Mouse (Mus musculus) midbrain, embryonic 11.5 days (tissue): Measurements from ENCODE around the gene B230104I21Rik. TPM values are rescaled to one million over a fixed set of nuclear protein-coding genes. Genes with fewer than 3 reads are reported as not detected.

Source experiments
- ATAC-seq: fragments of 200-750 bp; cut with Nextera tagmentation; 2 replicates; pipeline ENCODE4 v1.8.0; 2017; ENCODE audit warnings: moderate TSS enrichment, moderate library complexity; ENCODE audit not compliant: low FRiP score
- DNase-seq: peaks from one replicate; pipeline ENCODE4 v3.0.0; 2015; ENCODE audit warnings: low spot score; ENCODE audit errors: missing footprints
- H3K27ac ChIP-seq: fragments of 300-500 bp; sonication (generic); 2 replicates; pipeline ENCODE4 v1.5.1; 2014; ENCODE audit warnings: low read depth, low read length
- H3K27me3 ChIP-seq: fragments of 300-500 bp; sonication (generic); 2 replicates; pipeline ENCODE4 v1.6.1; 2014; ENCODE audit warnings: mild to moderate bottlenecking, low read length, moderate library complexity, mixed read lengths; ENCODE audit not compliant: control insufficient read depth, insufficient read depth
- H3K36me3 ChIP-seq: fragments of 300-500 bp; sonication (generic); 2 replicates; pipeline ENCODE4 v1.6.1; 2014; ENCODE audit warnings: mild to moderate bottlenecking, low read length, moderate library complexity, mixed read lengths; ENCODE audit not compliant: control insufficient read depth, insufficient read depth
- H3K4me1 ChIP-seq: fragments of 300-500 bp; sonication (generic); 2 replicates; pipeline ENCODE4 v1.6.1; 2014; ENCODE audit warnings: low read length; ENCODE audit not compliant: control insufficient read depth, insufficient read depth
- H3K4me2 ChIP-seq: fragments of 300-500 bp; sonication (generic); 2 replicates; pipeline ENCODE4 v1.6.1; 2014; ENCODE audit warnings: mild to moderate bottlenecking, moderate library complexity
- H3K4me3 ChIP-seq: fragments of 300-500 bp; sonication (generic); 2 replicates; pipeline ENCODE4 v1.5.1; 2014; ENCODE audit warnings: low read depth, low read length
- H3K9ac ChIP-seq: fragments of 300-500 bp; sonication (generic); 2 replicates; pipeline ENCODE4 v1.6.1; 2014; ENCODE audit warnings: low read length
- H3K9me3 ChIP-seq: fragments of 300-500 bp; sonication (generic); 2 replicates; pipeline ENCODE4 v1.6.1; 2016; ENCODE audit warnings: low read length; ENCODE audit not compliant: control insufficient read depth
- WGBS: fragments of 180-500 bp; shearing (Covaris S2); extraction: QIAGEN DNeasy Blood & Tissue Kit; methylation state at CpG from one replicate; pipeline ENCODE4 v1.1.7; 2014; 5-methylcytosine and 5-hydroxymethylcytosine counted together
- polyA plus RNA-seq: library from polyadenylated mRNA; unstranded; fragments of >200 nt; fragmentation: Nextera tagmentation; extraction: Ambion mirVana; gene quantifications from 2 replicates; pipeline ENCODE4 v1.2.1, GENCODE M21; 2014

B230104I21Rik gene
- polyA plus RNA-seq, 1 experiment from 2014 or later, result not detected

DNA sequence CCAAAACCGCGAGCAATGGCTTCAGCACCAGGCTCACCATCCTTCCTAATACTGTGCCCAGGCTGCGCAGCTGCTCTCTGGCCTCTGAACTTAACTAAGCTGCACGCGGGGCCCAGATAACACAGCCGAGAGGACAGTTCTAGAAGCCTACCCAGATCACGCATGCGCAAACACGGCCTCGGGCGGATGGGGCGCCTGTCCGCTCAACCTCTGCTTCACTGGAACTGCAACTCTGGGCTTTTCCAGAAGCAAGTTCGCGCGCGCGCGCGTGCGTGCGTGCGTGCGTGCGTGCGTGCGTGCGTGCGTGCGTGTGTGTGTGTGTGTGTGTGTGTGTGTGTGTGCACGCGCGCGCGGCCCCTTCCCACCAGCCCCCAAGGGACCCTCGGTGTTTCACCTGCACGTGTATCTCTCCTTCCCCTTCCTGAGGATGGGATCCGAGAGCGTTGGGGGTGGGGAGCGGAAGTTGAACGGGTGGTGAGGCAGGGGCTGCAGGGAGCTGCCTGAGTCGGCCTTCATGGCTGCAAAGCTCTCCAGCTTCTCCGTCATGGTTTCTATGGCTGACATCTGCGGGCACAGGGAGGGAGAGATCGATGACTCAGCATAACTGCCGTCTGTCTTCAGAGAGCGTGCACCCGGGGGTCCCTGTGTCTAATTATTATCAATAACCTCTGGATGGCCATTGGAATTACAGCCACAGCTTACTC, 1.1 kb upstream of the B230104I21Rik start:
- H3K27ac ChIP-seq, result no peak overlapping the region
- 63% methylated on average over 47 of the region's 48 CpGs for WGBS
- no peak for ATAC-seq
- peaks cover 17% of the 10 kb centered on the region for H3K4me1 ChIP-seq
- no peak overlapping the region; the same call in 1 of the 2 replicates for H3K4me3 ChIP-seq
- no peaks in the 10 kb centered on the region for H3K9me3 ChIP-seq
- H3K36me3 ChIP-seq, result no peaks in the 10 kb centered on the region
- H3K9ac ChIP-seq, result 0 out of 2 replicates have a peak overlapping the region, but pooled peaks have one; percentile 17
- 0 out of 2 replicates have a peak, but pooled peaks cover 2% of the 10 kb centered on the region for H3K27me3 ChIP-seq
- DNase-seq, result peak; percentile 91
- H3K4me2 ChIP-seq, result peak overlapping the region; percentile 31

DNA sequence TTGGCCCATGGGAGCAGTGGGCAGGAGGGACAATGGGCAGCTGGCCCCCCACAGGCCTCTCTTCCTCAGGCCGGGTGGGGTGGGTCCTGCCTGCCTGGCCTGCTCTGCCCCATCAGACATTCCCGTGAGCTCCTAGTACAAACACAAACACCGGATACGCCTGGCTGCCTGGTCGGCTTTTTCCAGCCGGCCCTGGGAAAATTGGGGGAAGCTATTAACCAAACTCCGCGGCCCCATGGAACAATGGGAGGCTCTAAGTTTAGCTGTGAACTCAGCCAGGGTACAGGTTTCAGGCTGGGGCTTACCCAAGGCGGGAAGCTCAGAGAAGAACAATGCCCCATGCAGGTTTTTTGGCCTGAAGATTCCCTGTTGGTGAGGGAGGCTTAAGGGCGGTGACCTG, 723 bp downstream of the B230104I21Rik start:
- 13% methylated on average over 10 of the region's 10 CpGs for WGBS
- H3K27ac ChIP-seq, result no peak overlapping the region; the same call in 1 of the 2 replicates

GRCm38 (mm10) chr4:154346731-154347522, 11.0 kb downstream of the B230104I21Rik start:
- Histone ChIP-seq H3K27me3 (no peaks in the 10 kb centered on the region), H3K4me1 (peaks cover 7% of the 10 kb centered on the region; the same call in 1 of the 2 replicates), H3K9ac (no peak overlapping the region), H3K9me3 (no peaks in the 10 kb centered on the region), H3K4me3 (no peak overlapping the region), H3K4me2 (no peak overlapping the region), H3K27ac (no peak overlapping the region), H3K36me3 (no peaks in the 10 kb centered on the region)
- ATAC-seq (no peak), DNase-seq (no peak)
- WGBS, result 48% methylated on average over 19 of the region's 19 CpGs

More for the DNA sequence above, 723 bp downstream of the B230104I21Rik start:
- Histone ChIP-seq H3K4me2 (no peak overlapping the region), H3K9me3 (no peaks in the 10 kb centered on the region), H3K36me3 (no peaks in the 10 kb centered on the region), H3K9ac (no peak overlapping the region), H3K4me3 (no peak overlapping the region), H3K4me1 (peaks cover 17% of the 10 kb centered on the region), H3K27me3 (0 out of 2 replicates have a peak, but pooled peaks cover 2% of the 10 kb centered on the region)
- DNase-seq (peak; percentile 85), ATAC-seq (peak; percentile 43; the same call in 1 of the 2 replicates)

GRCm38 (mm10) chr4:154348197-154348786, 12.4 kb downstream of the B230104I21Rik start:
- no peak for DNase-seq
- Histone ChIP-seq H3K36me3 (no peaks in the 10 kb centered on the region), H3K9me3 (no peaks in the 10 kb centered on the region), H3K4me2 (no peak overlapping the region), H3K9ac (no peak overlapping the region), H3K27ac (no peak overlapping the region), H3K4me3 (no peak overlapping the region), H3K27me3 (no peaks in the 10 kb centered on the region), H3K4me1 (peaks cover 7% of the 10 kb centered on the region; the same call in 1 of the 2 replicates)
- 74% methylated on average over 11 of the region's 11 CpGs for WGBS
- 0 out of 2 replicates have a peak, but pooled peaks have one; percentile 5 for ATAC-seq

GRCm38 (mm10) chr4:154352246-154352645, 16.3 kb downstream of the B230104I21Rik start:
- DNase-seq, result no peak
- H3K9ac ChIP-seq, result no peak overlapping the region
- H3K4me2 ChIP-seq, result no peak overlapping the region
- H3K36me3 ChIP-seq, result no peaks in the 10 kb centered on the region
- no peak overlapping the region for H3K4me3 ChIP-seq
- no peak overlapping the region for H3K27ac ChIP-seq
- H3K4me1 ChIP-seq, result peaks cover 4% of the 10 kb centered on the region; the same call in 1 of the 2 replicates
- no peaks in the 10 kb centered on the region for H3K27me3 ChIP-seq
- no peak for ATAC-seq
- 75% methylated on average over 13 of the region's 13 CpGs for WGBS
- H3K9me3 ChIP-seq, result no peaks in the 10 kb centered on the region

DNA sequence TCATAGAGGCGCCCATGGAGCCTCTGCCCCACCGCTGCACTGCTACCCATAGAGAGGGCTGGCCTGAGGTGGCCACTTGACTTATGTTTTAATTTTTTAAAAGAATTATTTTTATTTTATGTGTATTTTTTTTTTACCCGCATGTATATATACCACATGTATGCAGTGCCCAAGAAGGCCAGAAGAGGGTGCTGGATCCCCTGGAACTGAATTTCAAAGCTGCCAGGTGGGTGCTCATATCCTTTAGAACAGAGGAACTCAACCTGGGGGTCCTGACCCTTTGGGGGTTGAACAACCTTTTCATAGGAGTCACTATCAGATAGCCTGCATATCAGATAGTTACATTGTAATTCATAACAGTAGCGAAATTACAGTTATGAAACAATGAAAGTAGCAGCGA, 19.5 kb downstream of the B230104I21Rik start:
- Histone ChIP-seq H3K9me3 (no peaks in the 10 kb centered on the region), H3K27me3 (no peaks in the 10 kb centered on the region), H3K4me1 (peaks cover 8% of the 10 kb centered on the region), H3K36me3 (no peaks in the 10 kb centered on the region), H3K9ac (no peak overlapping the region), H3K4me2 (no peak overlapping the region), H3K27ac (no peak overlapping the region), H3K4me3 (no peak overlapping the region)
- no peak for ATAC-seq
- DNase-seq, result peak; percentile 82
- WGBS, result 94% methylated on average over 5 of the region's 5 CpGs

DNA sequence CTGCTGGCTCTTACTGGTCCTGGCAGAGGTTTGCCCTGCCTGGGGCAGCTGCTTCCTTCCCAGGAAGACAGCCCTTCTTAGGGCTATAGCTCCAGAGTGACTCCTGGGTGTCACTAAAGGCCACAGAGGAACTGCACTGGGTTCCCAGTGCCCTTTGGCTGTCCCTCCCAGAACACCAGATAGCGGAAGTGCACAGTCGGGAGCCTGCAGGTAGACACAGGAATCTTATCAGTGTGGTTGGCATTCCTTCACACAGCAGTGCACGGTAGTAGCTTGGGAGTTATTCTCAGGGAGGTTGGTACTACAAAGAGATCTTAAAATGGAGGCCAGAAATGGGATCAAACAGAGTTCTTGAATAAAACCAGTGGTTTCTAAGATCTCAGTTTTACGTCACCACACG, 22.4 kb downstream of the B230104I21Rik start:
- Histone ChIP-seq H3K4me1 (peaks cover 8% of the 10 kb centered on the region), H3K9me3 (no peaks in the 10 kb centered on the region), H3K27me3 (no peaks in the 10 kb centered on the region), H3K36me3 (no peaks in the 10 kb centered on the region), H3K4me2 (no peak overlapping the region), H3K27ac (no peak overlapping the region), H3K4me3 (no peak overlapping the region), H3K9ac (no peak overlapping the region)
- no peak for ATAC-seq
- WGBS, result 77% methylated on average over 5 of the region's 5 CpGs
- DNase-seq, result no peak

GRCm38 (mm10) chr4:154358816-154359215, 22.9 kb downstream of the B230104I21Rik start:
- peaks cover 8% of the 10 kb centered on the region for H3K4me1 ChIP-seq
- peak; percentile 56 for DNase-seq
- H3K4me3 ChIP-seq, result no peak overlapping the region
- no peaks in the 10 kb centered on the region for H3K27me3 ChIP-seq
- H3K36me3 ChIP-seq, result no peaks in the 10 kb centered on the region
- no peak overlapping the region for H3K27ac ChIP-seq
- H3K9me3 ChIP-seq, result no peaks in the 10 kb centered on the region
- H3K4me2 ChIP-seq, result no peak overlapping the region
- no peak for ATAC-seq
- H3K9ac ChIP-seq, result no peak overlapping the region
- 50% methylated on average over 11 of the region's 11 CpGs for WGBS
